Mouse (Mus musculus) hindbrain, embryonic 16.5 days (tissue): ENCODE data around the gene Rbm8a. TPM values are rescaled to one million over a fixed set of nuclear protein-coding genes. Genes with fewer than 3 reads are reported as not detected.

Source experiments
- ATAC-seq: fragments of 200-750 bp; cut with Nextera tagmentation; 2 replicates; pipeline ENCODE4 v1.8.0; 2017; ENCODE audit warnings: moderate TSS enrichment, moderate library complexity
- H3K27ac ChIP-seq: fragments of 300-500 bp; sonication (generic); 2 replicates; pipeline ENCODE4 v1.5.1; 2014; ENCODE audit warnings: low read depth, mild to moderate bottlenecking, control low read depth, low read length, moderate library complexity
- H3K27me3 ChIP-seq: fragments of 300-500 bp; sonication (generic); replicated peaks from 2 replicates; pipeline ENCODE4 v1.6.1; 2014; ENCODE audit warnings: low read length; ENCODE audit not compliant: control insufficient read depth, insufficient read depth
- H3K36me3 ChIP-seq: fragments of 300-500 bp; sonication (generic); 2 replicates; pipeline ENCODE4 v1.6.1; 2014; ENCODE audit warnings: mild to moderate bottlenecking, low read length, moderate library complexity, mixed read lengths; ENCODE audit not compliant: control insufficient read depth, insufficient read depth
- H3K4me1 ChIP-seq: fragments of 300-500 bp; sonication (generic); 2 replicates; pipeline ENCODE4 v1.6.1; 2014; ENCODE audit warnings: low read depth, low read length; ENCODE audit not compliant: control insufficient read depth, insufficient read depth
- H3K4me2 ChIP-seq: fragments of 300-500 bp; sonication (generic); 2 replicates; pipeline ENCODE4 v1.6.1; 2014; ENCODE audit warnings: mild to moderate bottlenecking, low read length, control low read depth, moderate library complexity
- H3K4me3 ChIP-seq: fragments of 300-500 bp; sonication (generic); 2 replicates; pipeline ENCODE4 v1.5.1; 2014; ENCODE audit warnings: mild to moderate bottlenecking, low read length, control low read depth, moderate library complexity
- H3K9ac ChIP-seq: fragments of 300-500 bp; sonication (generic); 2 replicates; pipeline ENCODE4 v1.6.1; 2014; ENCODE audit warnings: low read depth, mild to moderate bottlenecking, control low read depth, low read length, moderate library complexity
- H3K9me3 ChIP-seq: fragments of 300-500 bp; sonication (generic); 2 replicates; pipeline ENCODE4 v1.6.1; 2014; ENCODE audit warnings: mild to moderate bottlenecking, low read length, moderate library complexity; ENCODE audit not compliant: control insufficient read depth
- WGBS: fragments of 180-500 bp; shearing (Covaris S2); extraction: QIAGEN DNeasy Blood & Tissue Kit; methylation state at CpG from one replicate; pipeline ENCODE4 v1.1.7; 2014; 5-methylcytosine and 5-hydroxymethylcytosine counted together
- polyA plus RNA-seq: library from polyadenylated mRNA; unstranded; fragments of >200 nt; fragmentation: Nextera tagmentation; extraction: Ambion mirVana; gene quantifications from 2 replicates; pipeline ENCODE4 v1.2.1, GENCODE M21; 2015

The Rbm8a gene
- 110 and 113 TPM in 2 replicates for polyA plus RNA-seq

GRCm38 (mm10) chr3:96629729-96630600 lies at the start of gene Rbm8a:
Rbm8a (plus strand) TSS chr3:96629933.
- ATAC-seq = peak; percentile 95
- Histone ChIP-seq H3K27me3 (no peaks in the 10 kb centered on the region), H3K4me1 (peaks cover 18% of the 10 kb centered on the region), H3K36me3 (peaks cover 12% of the 10 kb centered on the region), H3K27ac (peak within 1 kb of the TSS; percentile 80), H3K9me3 (no peaks in the 10 kb centered on the region), H3K9ac (peak within 1 kb of the TSS; percentile 76), H3K4me2 (peak within 1 kb of the TSS; percentile 93), H3K4me3 (peak within 1 kb of the TSS; percentile 73)
- WGBS = under 1% methylated on average over 48 of the region's 48 CpGs

- Histone ChIP-seq H3K36me3 (no peaks in the 10 kb centered on the region), H3K4me3 (no peak overlapping the region), H3K9ac (no peak overlapping the region), H3K9me3 (no peaks in the 10 kb centered on the region), H3K27me3 (no peaks in the 10 kb centered on the region), H3K27ac (no peak overlapping the region), H3K4me1 (peaks cover 7% of the 10 kb centered on the region), H3K4me2 (no peak overlapping the region)
- 58% methylated on average over 6 of the region's 6 CpGs for WGBS
- no peak for ATAC-seq
These were observed 48.6 kb upstream of the Rbm8a start for GRCm38 (mm10) chr3:96581141-96581540.

- Histone ChIP-seq H3K9me3 (no peaks in the 10 kb centered on the region), H3K4me2 (no peak overlapping the region), H3K4me1 (peaks cover 7% of the 10 kb centered on the region), H3K27me3 (no peaks in the 10 kb centered on the region), H3K36me3 (no peaks in the 10 kb centered on the region), H3K9ac (no peak overlapping the region), H3K4me3 (no peak overlapping the region), H3K27ac (no peak overlapping the region)
- WGBS = 87% methylated on average over 16 of the region's 16 CpGs
- no peak for ATAC-seq
These were observed 47.8 kb upstream of the Rbm8a start for GRCm38 (mm10) chr3:96581771-96582515.

GRCm38 (mm10) chr3:96583386-96583785 lies 46.3 kb upstream of the Rbm8a start:
- no peak overlapping the region for H3K27ac ChIP-seq
- H3K4me2 ChIP-seq = no peak overlapping the region
- H3K4me3 ChIP-seq = no peak overlapping the region
- 95% methylated on average over 5 of the region's 5 CpGs for WGBS
- no peaks in the 10 kb centered on the region for H3K9me3 ChIP-seq
- H3K27me3 ChIP-seq = no peaks in the 10 kb centered on the region
- no peak for ATAC-seq
- no peaks in the 10 kb centered on the region for H3K36me3 ChIP-seq
- peaks cover 4% of the 10 kb centered on the region for H3K4me1 ChIP-seq
- no peak overlapping the region for H3K9ac ChIP-seq

GRCm38 (mm10) chr3:96590657-96591056 lies 39.1 kb upstream of the Rbm8a start:
- 84% methylated on average over 4 of the region's 4 CpGs for WGBS
- Histone ChIP-seq H3K27ac (no peak overlapping the region), H3K36me3 (no peaks in the 10 kb centered on the region), H3K9me3 (no peaks in the 10 kb centered on the region), H3K4me2 (no peak overlapping the region), H3K4me1 (peaks cover 14% of the 10 kb centered on the region), H3K9ac (no peak overlapping the region), H3K4me3 (no peak overlapping the region), H3K27me3 (no peaks in the 10 kb centered on the region)
- ATAC-seq = no peak

- H3K9me3 ChIP-seq = no peaks in the 10 kb centered on the region
- H3K36me3 ChIP-seq = no peaks in the 10 kb centered on the region
- ATAC-seq = no peak
- H3K4me3 ChIP-seq = peak overlapping the region; percentile 55
- H3K4me2 ChIP-seq = peak overlapping the region; percentile 85
- peak overlapping the region; percentile 83 for H3K27ac ChIP-seq
- no peaks in the 10 kb centered on the region for H3K27me3 ChIP-seq
- H3K9ac ChIP-seq = peak overlapping the region; percentile 68
- peaks cover 35% of the 10 kb centered on the region for H3K4me1 ChIP-seq
- under 1% methylated on average over 10 of the region's 10 CpGs for WGBS
These were observed 36.4 kb upstream of the Rbm8a start for GRCm38 (mm10) chr3:96593374-96593773.

- ATAC-seq = peak; percentile 91
- Histone ChIP-seq H3K27ac (peak within 1 kb of the TSS; percentile 83), H3K9ac (peak within 1 kb of the TSS; percentile 68), H3K27me3 (no peaks in the 10 kb centered on the region), H3K4me1 (peaks cover 41% of the 10 kb centered on the region), H3K4me2 (peak within 1 kb of the TSS; percentile 85), H3K9me3 (no peaks in the 10 kb centered on the region), H3K36me3 (no peaks in the 10 kb centered on the region), H3K4me3 (peak within 1 kb of the TSS; percentile 55)
- 0% methylated on average over 38 of the region's 38 CpGs for WGBS
These were observed 35.8 kb upstream of the Rbm8a start, which contains the start of gene Polr3gl for GRCm38 (mm10) chr3:96593790-96594560. Polr3gl (minus strand) TSS chr3:96594181.

GRCm38 (mm10) chr3:96594851-96595250 lies 34.9 kb upstream of the Rbm8a start:
- Histone ChIP-seq H3K9me3 (no peaks in the 10 kb centered on the region), H3K4me3 (no peak overlapping the region), H3K9ac (no peak overlapping the region), H3K27me3 (no peaks in the 10 kb centered on the region), H3K36me3 (no peaks in the 10 kb centered on the region), H3K4me1 (peaks cover 48% of the 10 kb centered on the region), H3K4me2 (no peak overlapping the region), H3K27ac (no peak overlapping the region)
- WGBS = 85% methylated on average over 5 of the region's 5 CpGs
- no peak for ATAC-seq
